Mouse (Mus musculus) liver, adult 2 months (tissue): ENCODE results near the gene Bpifb2.

ENCODE experiments used
- CTCF ChIP-seq: fragments of 200-500 bp; IDR thresholded peaks from 2 replicates; pipeline ENCODE4 v1.5.1; 2011; ENCODE audit warnings: low read depth, low read length, control low read depth
- POLR2A ChIP-seq: fragments of 200-500 bp; IDR thresholded peaks from 2 replicates; pipeline ENCODE4 v1.6.1; 2011; ENCODE audit warnings: low read length, control low read depth; ENCODE audit not compliant: insufficient read depth; ENCODE audit errors: extremely low read depth

DNA sequence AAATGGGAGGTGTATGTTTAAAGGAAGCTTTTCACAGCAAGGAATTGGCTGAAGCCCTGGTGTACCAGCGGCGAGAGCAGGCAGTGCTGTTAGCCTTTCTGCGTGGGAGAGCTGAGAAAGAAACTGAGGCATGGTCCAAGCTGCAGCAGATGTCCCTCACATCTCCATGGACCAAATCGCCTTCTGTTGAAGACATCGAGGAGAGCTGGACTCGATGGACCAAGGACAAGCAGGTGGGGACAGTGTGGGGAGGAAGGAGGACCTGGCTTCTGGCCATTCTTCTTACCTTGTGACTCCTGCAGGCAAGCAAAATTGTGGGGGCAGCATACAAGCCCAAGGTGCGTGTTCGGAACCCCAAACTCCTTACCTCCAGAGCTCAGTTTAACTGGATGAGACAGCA, 32.0 kb upstream of the Bpifb2 start:
- TF ChIP-seq CTCF (no peak), POLR2A (no peak)
